Mouse (Mus musculus): Measurements from ENCODE around the gene Tfam.

The Tfam gene

GRCm38 (mm10) chr10:71238240-71238554, at the start of gene Tfam:
Gene Tfam (minus strand): TSS chr10:71238280.
- in situ Hi-C loops (cut with MboI, MseI): loop anchor here (5.0 to 25.0 kb wide), 3 partner anchors 109 to 1876 kb away; partner anchors contain the start of genes Cdk1 and Ipmk

GRCm38 (mm10) chr10:71285126-71285580, 47.1 kb upstream of the Tfam start, which contains the start of gene Ube2d1:
Gene Ube2d1 (minus strand): TSS chr10:71285262.
- in situ Hi-C loops (cut with MboI, MseI): no loop called here

GRCm38 (mm10) chr10:71284511-71285125, 46.5 kb upstream of the Tfam start:
- in situ Hi-C loops (cut with MboI, MseI): no loop called here

GRCm38 (mm10) chr10:71284131-71284510, 46.0 kb upstream of the Tfam start:
- in situ Hi-C loops (cut with MboI, MseI): no loop called here

- in situ Hi-C loops (cut with MboI, MseI): no loop called here
Observed at GRCm38 (mm10) chr10:71273008-71273739, 35.1 kb upstream of the Tfam start.

GRCm38 (mm10) chr10:71267973-71268372, 29.9 kb upstream of the Tfam start:
- in situ Hi-C loops (cut with MboI, MseI): no loop called here

- in situ Hi-C loops (cut with MboI, MseI): no loop called here
Observed at GRCm38 (mm10) chr10:71267511-71267910, 29.4 kb upstream of the Tfam start.

- in situ Hi-C loops (cut with MboI, MseI): no loop called here
Observed at GRCm38 (mm10) chr10:71265067-71265466, 27.0 kb upstream of the Tfam start.

GRCm38 (mm10) chr10:71261637-71262036, 23.6 kb upstream of the Tfam start:
- in situ Hi-C loops (cut with MboI, MseI): no loop called here

GRCm38 (mm10) chr10:71258943-71259342, 20.9 kb upstream of the Tfam start:
- in situ Hi-C loops (cut with MboI, MseI): no loop called here

- in situ Hi-C loops (cut with MboI, MseI): no loop called here
Observed at GRCm38 (mm10) chr10:71258516-71258915, 20.4 kb upstream of the Tfam start.

GRCm38 (mm10) chr10:71253147-71253546, 15.1 kb upstream of the Tfam start:
- in situ Hi-C loops (cut with MboI, MseI): no loop called here

GRCm38 (mm10) chr10:71252421-71252820, 14.3 kb upstream of the Tfam start:
- in situ Hi-C loops (cut with MboI, MseI): no loop called here

- in situ Hi-C loops (cut with MboI, MseI): no loop called here
Observed at GRCm38 (mm10) chr10:71251846-71252245, 13.8 kb upstream of the Tfam start.

GRCm38 (mm10) chr10:71251256-71251655, 13.2 kb upstream of the Tfam start:
- in situ Hi-C loops (cut with MboI, MseI): no loop called here

GRCm38 (mm10) chr10:71250472-71250871, 12.4 kb upstream of the Tfam start:
- in situ Hi-C loops (cut with MboI, MseI): no loop called here

GRCm38 (mm10) chr10:71249086-71249880, 11.2 kb upstream of the Tfam start:
- in situ Hi-C loops (cut with MboI, MseI): loop anchor here (25.0 kb wide), 1 partner anchor 1887 kb away; the partner anchor contains the start of gene Cdk1

- in situ Hi-C loops (cut with MboI, MseI): loop anchor here (25.0 kb wide), 1 partner anchor 1885 kb away; the partner anchor contains the start of gene Cdk1
Observed at GRCm38 (mm10) chr10:71246956-71247355, 8.9 kb upstream of the Tfam start.

- in situ Hi-C loops (cut with MboI, MseI): loop anchor here (5.0 to 25.0 kb wide), 3 partner anchors 108 to 1877 kb away; partner anchors contain the start of genes Cdk1 and Ipmk
Observed at GRCm38 (mm10) chr10:71239479-71240120, 1.5 kb upstream of the Tfam start.

GRCm38 (mm10) chr10:71237516-71238239, 402 bp downstream of the Tfam start:
- in situ Hi-C loops (cut with MboI, MseI): loop anchor here (5.0 to 25.0 kb wide), 3 partner anchors 110 to 1875 kb away; partner anchors contain the start of genes Cdk1 and Ipmk

- in situ Hi-C loops (cut with MboI, MseI): loop anchor here (25.0 kb wide), 1 partner anchor 1872 kb away; the partner anchor contains the start of gene Cdk1
Observed at GRCm38 (mm10) chr10:71234071-71234470, 4.0 kb downstream of the Tfam start.
